Mouse (Mus musculus) mouse trophoblast stem cell (cell line): ENCODE measurements around the gene Eif2b3.

Source experiments
- in situ Hi-C, 2 experiments: fragments of 300-500 bp; cut with MseI, MboI; formaldehyde crosslinking; loops; 2 replicates in 1 of 2; 3 replicates in 1 of 2; pipeline ENCODE4 v1.15.1; 2025

Gene Eif2b3

GRCm38 (mm10) chr4:117094626-117095361 lies 75.6 kb downstream of the Eif2b3 start:
- in situ Hi-C loops = no loop called here

DNA sequence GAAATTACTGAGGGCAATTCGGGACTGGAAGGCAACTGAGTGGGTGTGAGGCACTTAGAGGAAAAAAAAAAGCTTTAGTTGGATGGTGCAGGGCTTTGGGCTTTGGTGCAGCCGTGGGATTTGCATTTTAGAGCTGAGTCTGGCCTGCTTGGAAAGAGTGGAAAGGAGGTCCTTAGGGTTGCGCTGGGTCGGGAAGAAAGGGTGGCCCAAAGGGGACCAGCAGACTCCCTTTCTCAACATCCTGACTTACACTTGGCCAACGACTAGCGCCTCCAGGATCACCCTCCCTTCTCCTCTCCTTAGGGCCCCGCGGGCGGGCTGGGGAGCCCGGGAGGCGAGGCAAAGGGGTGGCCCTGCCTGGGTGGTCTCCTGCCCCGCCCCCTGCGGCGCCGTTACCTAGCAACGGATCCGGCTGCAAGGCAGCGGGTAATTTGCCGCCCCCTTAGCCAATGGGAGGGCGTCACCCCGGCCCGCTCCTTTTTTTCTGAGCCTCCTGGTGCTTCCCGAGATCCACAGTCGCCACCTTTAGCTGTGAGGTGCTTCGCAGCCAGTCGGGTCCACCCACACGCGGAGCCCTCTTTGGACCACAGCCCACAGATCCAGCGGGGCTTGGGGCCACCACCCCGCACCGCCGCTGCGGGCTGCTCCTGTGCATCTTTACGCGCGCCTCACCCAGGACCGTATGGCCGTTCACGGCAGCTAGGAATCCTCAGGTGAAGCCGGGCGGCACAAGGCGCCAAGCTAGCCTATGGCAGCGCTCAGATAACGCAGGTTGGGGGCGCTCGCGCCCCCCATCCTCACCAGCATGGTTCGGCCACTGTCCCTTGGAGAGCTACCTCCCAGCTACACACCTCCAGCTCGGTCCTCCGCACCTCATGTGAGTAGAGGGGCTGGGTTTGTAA lies 76.6 kb downstream of the Eif2b3 start, which contains the start of gene Ptch2:
Gene Ptch2 (plus strand): TSS at position 525 of the 902 bp plus-strand sequence.
- in situ Hi-C loops = no loop called here

DNA sequence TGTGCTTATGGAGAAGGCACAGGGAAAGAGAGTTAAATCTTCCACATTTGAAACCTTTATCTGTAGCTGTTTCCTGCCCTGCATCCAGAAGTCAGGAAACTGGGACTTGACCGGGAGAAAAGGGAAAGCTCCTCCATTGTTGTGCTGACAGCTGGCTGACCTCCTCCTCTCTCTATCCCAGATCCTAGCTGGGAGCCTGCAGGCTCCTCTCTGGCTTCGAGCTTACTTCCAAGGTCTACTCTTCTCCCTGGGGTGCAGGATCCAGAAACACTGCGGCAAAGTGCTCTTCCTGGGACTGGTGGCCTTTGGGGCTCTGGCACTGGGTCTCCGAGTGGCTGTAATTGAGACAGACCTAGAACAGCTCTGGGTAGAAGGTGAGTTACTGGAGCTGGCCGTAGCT lies 77.5 kb downstream of the Eif2b3 start:
- in situ Hi-C loops = no loop called here

DNA sequence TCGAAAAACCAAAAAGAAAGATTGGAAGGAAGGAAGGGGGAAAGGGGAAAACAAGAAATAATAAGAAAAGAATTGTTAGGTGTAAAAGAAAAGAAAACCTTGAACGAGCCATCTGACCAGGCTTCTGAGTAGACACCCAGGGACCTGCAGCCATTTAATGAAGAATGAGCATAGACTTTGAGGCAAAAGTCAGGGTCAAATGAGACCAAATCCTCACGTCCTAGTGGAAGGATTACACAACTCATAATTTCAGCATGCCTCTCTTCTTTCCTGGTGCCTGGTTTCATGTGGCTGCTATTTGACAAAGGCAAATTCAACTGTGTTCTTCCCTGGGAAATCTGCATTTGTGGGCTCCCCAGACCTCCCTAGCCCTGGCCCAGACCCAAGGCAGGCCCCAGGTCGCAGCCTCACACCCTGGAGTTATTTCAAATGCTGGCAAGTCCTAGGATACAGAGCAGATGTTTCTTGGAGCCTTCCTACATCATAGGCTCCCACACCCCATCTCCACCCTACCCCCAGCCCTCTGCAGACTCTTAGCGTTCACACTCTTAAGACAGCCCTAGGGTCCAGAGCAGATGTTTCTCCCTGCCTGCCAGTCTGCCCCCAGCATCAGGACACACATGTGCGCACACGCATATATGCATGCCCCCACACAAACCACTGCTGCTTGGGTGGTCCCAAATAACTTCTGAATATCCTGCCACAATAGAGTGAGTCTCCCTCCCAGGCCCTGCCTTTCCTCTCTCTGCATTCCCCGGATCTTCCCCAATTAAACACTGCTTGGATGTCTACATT lies 79.0 kb downstream of the Eif2b3 start:
- in situ Hi-C loops = no loop called here

GRCm38 (mm10) chr4:117098764-117099036 lies 79.5 kb downstream of the Eif2b3 start:
- in situ Hi-C loops = no loop called here

DNA sequence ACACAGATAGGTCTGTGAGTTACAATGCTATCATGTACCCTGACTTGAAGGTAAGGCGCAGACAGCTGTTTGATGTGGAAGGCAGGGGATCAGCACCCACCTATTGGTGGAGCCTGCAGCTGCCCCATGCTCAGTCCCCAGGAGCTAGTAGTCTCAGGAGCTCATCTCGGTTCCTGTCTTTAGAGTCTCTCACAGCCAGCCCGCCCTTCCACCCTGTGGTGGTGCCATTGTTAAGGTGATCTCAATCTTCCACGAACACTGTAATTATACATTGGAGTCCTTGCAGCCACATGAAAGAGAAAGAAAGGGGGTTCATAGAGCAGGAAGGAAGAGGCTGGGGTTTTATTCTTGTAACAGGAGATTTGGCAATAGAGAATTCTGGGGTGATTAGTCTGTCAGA lies 80.8 kb downstream of the Eif2b3 start:
- in situ Hi-C loops = loop anchor here (5.0 kb wide), 2 partner anchors 37 to 42 kb away; no protein-coding TSS in a partner anchor

DNA sequence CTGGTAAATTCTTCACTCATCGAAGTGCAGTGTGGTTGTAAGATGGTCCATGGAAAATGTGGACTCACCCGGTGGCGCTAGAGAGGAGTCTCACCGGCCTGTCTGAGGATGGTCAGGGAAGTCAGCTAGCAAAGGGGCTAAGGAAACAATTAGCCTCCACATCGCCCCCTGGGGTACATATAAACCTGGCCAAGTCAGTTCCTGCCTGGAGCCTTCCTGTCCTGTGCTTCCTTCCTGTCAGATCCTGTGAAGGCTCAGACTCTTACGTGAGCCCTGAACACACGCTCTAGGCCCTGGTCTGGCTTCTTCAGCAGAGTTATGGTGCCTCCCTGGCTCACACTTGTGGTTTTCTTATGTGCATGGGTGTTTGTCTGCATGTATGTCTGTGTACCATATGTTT lies 82.0 kb downstream of the Eif2b3 start:
- in situ Hi-C loops = loop anchor here (5.0 kb wide), 2 partner anchors 36 to 41 kb away; no protein-coding TSS in a partner anchor

- in situ Hi-C loops = loop anchor here (5.0 kb wide), 2 partner anchors 33 to 38 kb away; no protein-coding TSS in a partner anchor
Measured at GRCm38 (mm10) chr4:117104672-117105071, 85.5 kb downstream of the Eif2b3 start.

- in situ Hi-C loops = no loop called here
Measured at GRCm38 (mm10) chr4:117105127-117105526, 85.9 kb downstream of the Eif2b3 start.

GRCm38 (mm10) chr4:117107813-117108523 lies 88.8 kb downstream of the Eif2b3 start:
- in situ Hi-C loops = no loop called here

DNA sequence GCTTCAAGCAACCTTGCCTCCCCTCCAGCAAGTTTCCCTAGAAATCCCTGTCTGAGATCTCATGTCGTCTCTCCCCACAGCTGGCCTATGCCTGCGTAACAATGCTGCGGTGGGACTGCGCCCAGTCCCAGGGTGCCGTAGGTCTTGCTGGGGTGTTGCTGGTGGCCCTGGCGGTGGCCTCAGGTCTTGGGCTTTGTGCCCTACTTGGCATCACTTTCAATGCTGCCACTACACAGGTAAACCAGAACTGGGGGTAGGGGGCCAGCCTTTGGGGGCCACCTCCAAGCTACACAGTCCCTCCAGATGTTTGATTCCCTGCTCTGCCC lies 89.3 kb downstream of the Eif2b3 start:
- in situ Hi-C loops = no loop called here

- in situ Hi-C loops = no loop called here
Measured at GRCm38 (mm10) chr4:117109330-117109729, 90.1 kb downstream of the Eif2b3 start.

- in situ Hi-C loops = no loop called here
Measured at GRCm38 (mm10) chr4:117110249-117110648, 91.0 kb downstream of the Eif2b3 start.

GRCm38 (mm10) chr4:117110985-117111384 lies 91.8 kb downstream of the Eif2b3 start:
- in situ Hi-C loops = no loop called here

DNA sequence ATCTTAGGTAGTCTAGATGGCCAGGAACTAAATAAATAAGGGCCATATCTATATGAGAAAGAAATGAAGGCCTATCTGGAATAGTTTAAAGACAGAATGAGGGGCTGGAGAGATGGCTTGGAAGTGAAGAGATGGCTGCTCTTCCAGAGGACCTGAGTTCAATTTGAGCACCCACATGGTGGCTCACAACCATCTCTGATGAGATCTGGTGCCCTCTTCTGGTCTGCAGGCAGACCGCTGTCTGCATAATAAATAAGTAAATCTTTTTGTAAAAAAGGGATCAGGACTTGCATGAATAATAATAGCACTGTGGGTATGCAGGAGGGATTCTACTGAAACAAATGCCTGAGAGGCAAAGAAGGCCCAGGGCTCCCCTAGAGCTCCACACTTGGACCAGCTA lies 94.0 kb downstream of the Eif2b3 start:
- in situ Hi-C loops = no loop called here

DNA sequence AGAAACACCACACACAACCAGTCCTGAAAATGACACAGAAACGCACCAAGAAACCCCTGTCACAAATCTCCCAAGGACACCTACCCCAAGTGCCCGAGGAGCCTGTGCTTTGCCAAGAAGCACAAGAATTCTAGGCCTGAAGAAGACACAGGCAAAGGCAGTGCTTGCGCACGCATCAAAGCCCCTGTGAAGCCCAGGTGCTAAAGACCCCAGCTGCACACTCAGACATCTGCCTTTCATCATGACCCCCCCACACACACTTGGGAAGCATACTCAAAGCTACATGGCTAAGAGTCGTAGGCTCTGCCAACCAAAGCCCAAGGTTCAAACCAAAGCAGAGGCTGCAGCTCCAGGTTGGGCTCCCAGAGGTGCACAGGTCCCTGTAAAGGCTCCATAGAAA lies 96.4 kb downstream of the Eif2b3 start:
- in situ Hi-C loops = no loop called here

- in situ Hi-C loops = no loop called here
Measured at GRCm38 (mm10) chr4:117117931-117118330, 98.7 kb downstream of the Eif2b3 start.

DNA sequence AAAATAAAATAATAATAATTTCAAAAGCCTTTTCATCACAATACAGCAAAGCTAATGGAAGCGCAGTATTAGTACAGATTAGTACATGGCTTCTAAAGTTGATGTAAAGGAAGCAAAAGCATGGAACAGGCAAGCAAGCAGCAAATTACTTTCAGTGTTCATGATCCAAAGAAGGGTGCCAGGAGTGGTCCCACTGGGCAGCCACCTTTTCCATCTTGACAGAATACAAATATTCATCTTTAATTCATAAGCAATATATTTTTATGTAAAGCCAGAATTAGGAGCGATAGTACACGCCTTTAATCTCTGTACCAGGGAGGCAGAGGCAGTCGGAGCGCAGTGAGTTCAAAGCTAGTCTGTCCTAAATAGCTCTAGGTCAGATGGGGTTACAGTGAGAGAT lies 100.4 kb downstream of the Eif2b3 start:
- in situ Hi-C loops = no loop called here

GRCm38 (mm10) chr4:117120052-117120444 lies 100.8 kb downstream of the Eif2b3 start:
- in situ Hi-C loops = no loop called here

DNA sequence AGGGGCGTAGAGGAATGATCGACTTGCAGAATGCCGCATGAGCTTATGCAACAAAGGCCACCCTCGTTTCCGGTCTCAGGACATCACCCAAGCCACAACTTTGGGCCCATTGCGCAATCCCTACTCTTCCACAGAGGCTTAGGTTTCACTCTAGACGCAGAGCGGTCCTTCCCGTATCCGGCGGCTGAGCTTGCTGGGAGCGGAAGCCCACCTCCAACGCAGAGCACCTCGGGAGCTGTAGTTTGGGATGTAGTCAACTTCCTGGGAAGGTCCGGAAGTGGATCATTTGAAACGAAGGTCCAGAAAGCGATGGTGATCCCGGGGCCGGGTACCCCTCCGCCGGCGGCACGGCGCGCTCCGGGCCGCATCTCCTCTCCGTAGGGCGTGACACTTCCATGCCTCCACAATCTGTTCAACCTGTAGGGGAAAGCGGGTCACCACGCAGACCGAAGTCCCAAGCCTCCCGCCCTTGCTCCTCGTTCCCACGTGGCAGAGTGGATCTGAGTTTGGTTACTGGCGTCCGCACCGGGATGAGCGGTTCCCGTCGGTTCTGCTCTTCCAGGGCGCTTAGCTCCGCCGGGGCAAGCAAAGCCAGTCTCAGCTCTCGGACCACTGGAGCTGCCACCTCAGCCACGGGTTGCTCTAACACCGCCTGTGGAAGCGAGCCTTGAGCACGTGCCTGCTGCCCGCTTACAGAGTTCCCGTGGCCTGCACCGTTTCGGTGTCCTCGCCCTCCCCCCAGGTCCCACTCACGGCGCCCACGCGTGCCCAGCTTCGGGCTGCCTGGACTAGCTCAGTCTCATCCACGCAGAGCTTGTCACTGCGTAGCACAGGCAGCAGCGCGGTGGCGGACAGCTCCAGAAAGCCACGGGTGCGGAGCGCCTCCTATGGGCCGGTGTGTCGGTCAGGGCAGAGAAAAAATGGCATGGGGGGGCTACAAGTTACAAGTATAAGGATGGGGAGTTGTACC lies 101.5 kb downstream of the Eif2b3 start:
- in situ Hi-C loops = no loop called here
